Mouse (Mus musculus) stomach, embryonic 14.5 days (tissue): Measurements from ENCODE around the gene Mboat7. TPM values are rescaled to one million over a fixed set of nuclear protein-coding genes. Genes with fewer than 3 reads are reported as not detected.
A peak's percentile ranks its signal among the peaks of the same experiment; 100 is the strongest.
"Not testable (repeated sequence)": the region's sequence is repeated elsewhere in the genome, so short reads cannot be mapped to it uniquely, and the experiment has no call there.

Experiments
- ATAC-seq: fragments of 200-750 bp; cut with Nextera tagmentation; 2 replicates; pipeline ENCODE4 v1.8.0; 2017; ENCODE audit warnings: low read depth, moderate TSS enrichment; ENCODE audit not compliant: insufficient number of reproducible peaks, insufficient read depth, low FRiP score
- H3K27ac ChIP-seq: fragments of 300-500 bp; sonication (generic); 2 replicates; pipeline ENCODE4 v1.5.1; 2014; ENCODE audit warnings: mild to moderate bottlenecking, low read length, moderate library complexity, mixed read lengths
- H3K27me3 ChIP-seq: fragments of 300-500 bp; sonication (generic); 2 replicates; pipeline ENCODE4 v1.6.1; 2014; ENCODE audit warnings: low read length, control low read depth, mixed read lengths; ENCODE audit not compliant: control insufficient read depth, insufficient read depth
- H3K36me3 ChIP-seq: fragments of 300-500 bp; sonication (generic); 2 replicates; pipeline ENCODE4 v1.6.1; 2014; ENCODE audit warnings: mild to moderate bottlenecking, control low read depth, low read length, moderate library complexity, mixed read lengths; ENCODE audit not compliant: control insufficient read depth, insufficient read depth
- H3K4me1 ChIP-seq: fragments of 300-500 bp; sonication (generic); 2 replicates; pipeline ENCODE4 v1.6.1; 2014; ENCODE audit warnings: low read length, control low read depth, mixed read lengths; ENCODE audit not compliant: control insufficient read depth, insufficient read depth
- H3K4me2 ChIP-seq: fragments of 300-500 bp; sonication (generic); replicated peaks from 2 replicates; pipeline ENCODE4 v1.6.1; 2014; ENCODE audit warnings: low read depth, low read length, control low read depth
- H3K4me3 ChIP-seq: fragments of 300-500 bp; sonication (generic); 2 replicates; pipeline ENCODE4 v1.5.1; 2014; ENCODE audit warnings: low read depth, low read length, control low read depth
- H3K9ac ChIP-seq: fragments of 300-500 bp; sonication (generic); replicated peaks from 2 replicates; pipeline ENCODE4 v1.6.1; 2014; ENCODE audit warnings: low read depth, mild to moderate bottlenecking, control low read depth, low read length, moderate library complexity, mixed read lengths
- H3K9me3 ChIP-seq: fragments of 300-500 bp; sonication (generic); 2 replicates; pipeline ENCODE4 v1.6.1; 2016; ENCODE audit warnings: low read depth, low read length, control low read depth; ENCODE audit not compliant: control insufficient read depth
- WGBS: fragments of 180-500 bp; shearing (Covaris S2); extraction: QIAGEN DNeasy Blood & Tissue Kit; methylation state at CpG from one replicate; pipeline ENCODE4 v1.1.7; 2014; 5-methylcytosine and 5-hydroxymethylcytosine counted together
- polyA plus RNA-seq: library from polyadenylated mRNA; unstranded; fragments of >200 nt; fragmentation: Nextera tagmentation; extraction: Ambion mirVana; gene quantifications from 2 replicates; pipeline ENCODE4 v1.2.1, GENCODE M21; 2014

Mboat7 gene
- polyA plus RNA-seq = 36.8 and 40.4 TPM in 2 replicates

DNA sequence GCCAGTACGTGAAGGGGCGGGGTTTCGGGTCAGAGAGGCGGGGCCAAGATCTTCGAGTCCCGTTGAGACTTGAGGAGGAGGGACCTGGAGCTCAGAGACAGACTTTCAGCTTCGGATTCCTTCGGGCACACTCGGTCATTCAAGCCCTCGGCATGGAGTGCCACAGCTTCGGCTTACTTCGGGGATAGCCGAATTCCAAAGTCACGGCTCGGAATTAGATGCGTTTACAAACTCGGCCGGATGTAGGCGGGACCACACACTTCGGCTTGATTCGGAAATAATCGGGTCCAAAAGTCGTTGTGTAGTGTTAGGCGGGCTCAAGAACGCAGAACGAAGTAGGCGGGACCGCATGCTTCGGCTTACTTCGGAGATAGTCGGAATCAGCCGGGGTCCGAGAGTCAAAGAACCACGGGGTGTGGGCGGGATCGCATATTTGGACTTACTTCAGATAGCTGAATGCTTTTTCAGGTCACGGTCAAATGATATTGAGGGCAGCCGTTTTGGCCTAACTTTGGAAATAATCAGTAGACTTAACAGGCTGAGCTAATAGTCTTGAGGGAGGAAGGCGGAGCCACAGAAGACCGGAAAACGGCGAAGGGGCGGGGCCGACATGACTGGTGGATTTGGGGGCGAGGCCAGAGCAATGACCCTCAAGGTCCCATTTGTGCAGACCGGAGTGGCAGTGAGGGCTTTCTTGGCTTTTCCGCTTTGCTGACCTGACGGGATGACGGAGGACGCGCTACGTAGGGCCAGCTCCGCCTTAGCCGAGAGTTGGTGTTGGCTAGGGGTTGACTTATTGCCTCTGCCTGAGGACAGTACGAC lies at the start of gene Mboat7:
Gene Mboat7, minus strand, starts transcription at position 537 of the 822 bp plus-strand sequence.
- Histone ChIP-seq H3K36me3 (peaks cover 21% of the 10 kb centered on the region), H3K4me2 (peak within 1 kb of the TSS; percentile 66), H3K9me3 (no peaks in the 10 kb centered on the region), H3K9ac (peak within 1 kb of the TSS; percentile 81), H3K4me1 (peaks cover 16% of the 10 kb centered on the region; the same call in 1 of the 2 replicates), H3K27ac (peak within 1 kb of the TSS; percentile 99), H3K4me3 (peak within 1 kb of the TSS; percentile 68), H3K27me3 (no peaks in the 10 kb centered on the region)
- ATAC-seq = peak; percentile 89
- under 1% methylated on average over 55 of the region's 55 CpGs for WGBS

DNA sequence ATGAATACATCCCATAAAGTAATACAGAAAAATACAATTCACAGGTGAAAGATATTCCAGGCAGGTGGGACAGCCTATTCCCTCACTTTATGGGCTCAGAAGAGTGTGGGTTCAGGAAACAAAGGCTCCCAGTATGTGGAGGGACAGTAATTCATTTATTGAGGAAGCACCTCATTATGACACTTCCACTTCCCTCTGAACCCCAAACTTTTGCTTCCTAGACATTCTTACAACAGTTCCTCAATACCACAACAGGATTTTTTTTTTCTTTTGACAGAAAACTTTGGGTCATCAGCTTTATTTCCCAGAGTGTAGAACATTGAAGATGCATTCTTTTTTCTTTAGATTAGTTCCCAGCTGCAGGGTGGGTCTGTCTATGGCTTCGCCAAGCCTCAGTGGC lies 39.4 kb upstream of the Mboat7 start:
- H3K4me3 ChIP-seq, H3K4me1 ChIP-seq, H3K27ac ChIP-seq, H3K4me2 ChIP-seq, H3K36me3 ChIP-seq, H3K9me3 ChIP-seq, H3K9ac ChIP-seq, ATAC-seq, H3K27me3 ChIP-seq: not testable (repeated sequence)
- WGBS = no CpG with 5 or more reads among the region's 1 CpGs

DNA sequence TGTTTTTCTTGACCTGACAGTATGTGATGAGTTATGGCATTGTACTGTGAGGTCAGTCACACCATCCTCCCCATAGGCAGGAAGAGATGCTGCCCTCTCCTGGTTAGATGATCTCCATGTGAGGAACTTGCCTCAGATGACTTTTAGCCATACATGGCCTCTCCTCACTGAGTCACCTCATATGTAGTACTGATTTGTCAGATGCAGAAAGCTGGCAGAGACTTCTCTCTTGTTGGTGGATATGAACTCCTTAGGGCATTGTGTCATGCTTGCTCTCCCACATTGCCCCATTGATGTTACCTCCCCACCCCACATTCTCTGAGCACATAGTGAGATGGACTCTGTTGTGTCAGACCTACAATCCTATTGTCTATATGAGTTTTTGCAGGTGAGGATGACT lies 32.1 kb upstream of the Mboat7 start:
- H3K9ac ChIP-seq, H3K4me1 ChIP-seq, ATAC-seq, H3K36me3 ChIP-seq, H3K4me2 ChIP-seq, H3K27me3 ChIP-seq, H3K9me3 ChIP-seq, H3K4me3 ChIP-seq, H3K27ac ChIP-seq: not testable (repeated sequence)

DNA sequence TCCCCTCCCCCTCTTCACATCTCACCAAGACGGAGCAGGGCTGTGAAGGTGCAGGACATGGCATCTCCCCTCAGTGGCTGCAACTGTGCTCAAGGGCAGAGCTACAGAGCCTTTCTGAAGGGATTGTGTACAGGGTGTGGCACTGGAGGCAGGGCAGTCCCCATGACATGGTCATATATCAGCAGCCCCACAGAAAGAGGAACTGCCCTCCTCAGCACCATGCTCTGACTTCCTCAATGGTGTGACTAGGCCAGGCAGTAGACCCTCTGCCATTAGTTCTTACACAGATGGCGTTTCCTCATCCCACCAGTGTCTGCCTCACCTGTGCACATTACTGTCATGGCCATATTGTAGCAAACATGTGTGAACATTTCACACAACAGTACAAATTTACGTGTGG lies 26.9 kb upstream of the Mboat7 start, which contains the start of gene Pirb:
Gene Pirb, minus strand, starts transcription at position 124 of the 400 bp plus-strand sequence.
- WGBS = 36% methylated on average over 1 of the region's 3 CpGs
- H3K4me3 ChIP-seq, H3K9me3 ChIP-seq, ATAC-seq, H3K9ac ChIP-seq, H3K27me3 ChIP-seq, H3K36me3 ChIP-seq, H3K27ac ChIP-seq, H3K4me2 ChIP-seq, H3K4me1 ChIP-seq: not testable (repeated sequence)

DNA sequence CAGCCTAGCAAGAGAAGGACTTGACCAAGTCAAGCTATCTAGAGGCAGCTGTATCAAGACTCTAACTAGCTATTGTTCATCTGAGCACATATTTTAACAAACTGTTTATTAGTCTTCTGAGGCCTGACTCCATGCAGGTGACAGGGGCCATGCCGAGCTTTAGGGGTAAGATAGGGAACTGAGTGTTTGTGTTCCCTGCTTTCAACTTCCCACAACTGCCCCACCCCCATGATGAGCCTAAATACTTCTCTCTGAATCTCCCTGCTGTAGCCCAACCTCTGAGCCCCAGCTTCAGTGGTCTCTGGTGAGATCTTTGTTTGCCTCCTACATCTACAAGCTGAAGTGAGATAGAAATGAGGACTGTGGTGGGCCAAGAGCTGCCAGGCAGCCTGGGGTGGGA lies 21.9 kb upstream of the Mboat7 start:
- 29% methylated on average over 1 of the region's 1 CpGs for WGBS
- no peak for ATAC-seq

DNA sequence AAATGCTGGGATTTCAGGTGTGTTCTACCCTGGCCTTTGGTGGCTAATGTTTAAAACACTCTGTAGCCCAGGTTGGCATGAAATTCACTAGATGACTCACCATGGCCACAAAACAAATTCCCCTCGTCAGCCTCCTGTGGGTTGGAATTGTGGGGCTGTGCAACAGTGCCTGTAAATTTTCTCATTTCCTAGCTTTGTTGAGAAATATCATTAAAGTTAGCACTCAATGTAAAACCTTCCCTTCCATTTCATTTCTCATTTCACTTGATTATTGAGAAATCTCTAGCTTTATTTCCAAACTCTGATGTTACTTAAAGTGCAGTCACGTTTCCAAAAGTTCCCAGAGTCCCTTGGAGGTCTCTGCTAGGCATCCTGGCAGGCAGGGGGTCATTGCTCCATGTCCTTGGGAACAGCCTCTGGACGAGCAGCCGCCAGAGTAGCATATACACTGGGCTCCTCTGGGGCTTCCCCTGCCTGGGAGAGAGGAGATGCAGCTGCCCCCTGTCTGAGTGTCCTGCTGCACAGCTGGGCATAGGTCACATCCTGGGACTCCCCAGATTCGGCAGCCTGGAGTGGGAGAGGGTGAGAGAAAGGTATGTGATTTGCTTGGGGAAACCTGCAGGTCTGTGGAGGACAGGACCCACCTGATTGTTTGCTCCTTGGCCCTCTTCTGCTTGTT lies 19.1 kb upstream of the Mboat7 start:
- no peak overlapping the region for H3K4me3 ChIP-seq
- WGBS = 29% methylated on average over 5 of the region's 5 CpGs
- no peak overlapping the region for H3K4me2 ChIP-seq
- no peak for ATAC-seq
- H3K27ac ChIP-seq = no peak overlapping the region
- no peak overlapping the region for H3K9ac ChIP-seq
- peaks cover 8% of the 10 kb centered on the region; the same call in 1 of the 2 replicates for H3K36me3 ChIP-seq
- H3K9me3 ChIP-seq = no peaks in the 10 kb centered on the region
- H3K27me3 ChIP-seq = no peaks in the 10 kb centered on the region
- H3K4me1 ChIP-seq = no peaks in the 10 kb centered on the region

More for the DNA sequence above, 21.9 kb upstream of the Mboat7 start:
- H3K9ac ChIP-seq = no peak overlapping the region
- H3K4me2 ChIP-seq = no peak overlapping the region
- H3K4me1 ChIP-seq = no peaks in the 10 kb centered on the region
- H3K27me3 ChIP-seq = no peaks in the 10 kb centered on the region
- H3K27ac ChIP-seq = no peak overlapping the region
- no peaks in the 10 kb centered on the region for H3K9me3 ChIP-seq
- no peaks in the 10 kb centered on the region for H3K36me3 ChIP-seq
- no peak overlapping the region for H3K4me3 ChIP-seq

DNA sequence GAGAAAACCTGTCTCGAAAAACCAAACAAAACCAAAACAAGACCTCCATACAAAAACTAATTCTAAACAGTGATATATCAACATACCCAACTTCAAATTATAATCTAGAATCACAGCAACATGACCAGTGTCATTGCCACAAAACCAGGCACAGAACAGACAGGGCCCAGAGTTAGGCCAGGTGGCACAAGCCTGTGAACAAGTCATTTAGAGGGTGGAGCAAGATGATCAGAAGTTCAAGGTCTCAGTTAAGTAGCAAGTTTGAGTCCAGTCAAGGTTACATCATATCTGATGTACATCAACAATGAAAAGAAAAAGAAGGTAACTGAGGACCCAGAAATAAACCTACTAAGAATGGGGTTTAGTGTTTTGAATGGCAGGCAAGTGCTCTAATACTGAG lies 15.7 kb upstream of the Mboat7 start:
- no peaks in the 10 kb centered on the region for H3K27me3 ChIP-seq
- 72% methylated on average over 1 of the region's 1 CpGs for WGBS
- peaks cover 31% of the 10 kb centered on the region for H3K36me3 ChIP-seq
- no peak overlapping the region for H3K4me2 ChIP-seq
- no peak overlapping the region for H3K27ac ChIP-seq
- H3K9ac ChIP-seq = no peak overlapping the region
- no peak overlapping the region for H3K4me3 ChIP-seq
- ATAC-seq = no peak
- peaks cover 9% of the 10 kb centered on the region for H3K4me1 ChIP-seq
- no peaks in the 10 kb centered on the region for H3K9me3 ChIP-seq

DNA sequence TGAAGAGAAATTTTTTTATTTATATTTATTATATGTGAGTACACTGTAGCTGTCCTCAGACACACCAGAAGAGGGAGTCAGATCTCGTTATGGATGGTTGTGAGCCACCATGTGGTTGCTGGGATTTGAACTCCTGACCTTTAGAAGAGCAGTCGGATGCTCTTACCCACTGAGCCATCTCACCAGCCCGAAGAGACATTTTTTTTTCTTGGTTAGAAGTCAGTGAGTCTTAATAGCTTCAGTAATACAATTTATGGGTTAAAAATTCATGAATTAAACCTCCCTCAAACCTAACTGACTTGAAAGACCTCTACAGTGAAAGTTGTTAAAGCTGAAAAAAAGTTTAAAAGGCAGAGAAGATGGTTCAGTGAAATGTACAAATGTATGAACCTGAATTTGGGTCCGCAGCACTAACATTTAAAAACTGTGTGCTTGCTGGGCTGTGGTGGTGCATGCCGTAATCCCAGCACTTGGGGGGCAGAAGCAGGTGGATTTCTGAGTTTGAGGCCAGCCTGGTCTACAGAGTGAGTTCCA lies 15.2 kb upstream of the Mboat7 start:
- H3K4me2 ChIP-seq, H3K4me1 ChIP-seq, ATAC-seq, H3K9me3 ChIP-seq, H3K27me3 ChIP-seq, H3K4me3 ChIP-seq, H3K27ac ChIP-seq, H3K9ac ChIP-seq: not testable (repeated sequence)
- 28% methylated on average over 5 of the region's 5 CpGs for WGBS
- H3K36me3 ChIP-seq = peaks cover 31% of the 10 kb centered on the region
